ENCODE assay signal across 26 mouse cellular contexts in the genomic region with DNA sequence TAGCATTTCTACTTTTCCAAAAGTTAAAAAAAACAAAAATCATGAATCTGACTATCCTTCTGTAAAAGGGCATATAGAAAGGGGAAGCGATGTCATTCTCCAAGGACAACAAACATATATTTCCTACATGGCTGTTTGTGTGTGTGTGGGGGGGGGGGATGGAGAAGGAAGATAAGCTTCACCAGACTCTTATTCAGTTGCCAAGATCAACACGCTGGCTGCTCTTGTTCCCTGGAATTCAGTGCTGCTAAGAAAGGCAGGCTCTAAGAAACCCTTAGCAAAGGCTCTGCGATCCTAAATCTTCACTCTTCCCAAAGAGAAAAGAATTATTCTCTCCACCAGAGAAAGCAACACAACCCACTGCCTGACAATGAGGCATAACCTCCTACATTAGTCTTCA.
DNase-seq lines count a peak whose midpoint lies in the region; ATAC-seq and TF ChIP-seq lines count a peak whose summit lies in the region.
"Had no signal": no experiment of that assay in that cellular context is flagged by ENCODE, and none has a peak within 500 bp of the region (broad histone marks: within the 10 kb centered on the region; RNA-seq: fewer than 3 reads in every experiment).

No protein-coding gene starts in this region.

- no peak overlapping the region for H3K9ac ChIP-seq in heart, embryonic 15.5 days
- no peak overlapping the region for H3K9ac ChIP-seq in kidney, postnatal 0 days (ENCODE audit: low read depth, low read length)
- H3K9ac ChIP-seq: forebrain, embryonic 13.5 days; hindbrain, embryonic 14.5 days; liver, embryonic 15.5 days; midbrain, embryonic 15.5 days; neural tube, embryonic 12.5 days had no signal

- H3K4me1 ChIP-seq in heart, embryonic 15.5 days (replicated peaks): no peaks in the 10 kb centered on the region; the same call in 1 of the 2 replicates
- no peaks in the 10 kb centered on the region for H3K4me1 ChIP-seq in kidney, postnatal 0 days (replicated peaks; ENCODE audit: insufficient read depth, low read length)
- H3K4me1 ChIP-seq: forebrain, embryonic 13.5 days; liver, embryonic 15.5 days; midbrain, embryonic 15.5 days; neural tube, embryonic 12.5 days had no signal

- DNase-seq in frontal cortex, postnatal 25 days (ENCODE audit: low spot score in 2 of 2): no peak
- no peak for DNase-seq in heart, adult 11 months
- DNase-seq in kidney, postnatal 0 days (ENCODE audit: low spot score): peak; percentile 76
- no peak for DNase-seq in kidney, postnatal 36 days
- no peak for DNase-seq in urinary bladder, adult 2 months (ENCODE audit: low spot score)
- DNase-seq: adrenal gland, postnatal 36 days; cerebellum, adult 11 months; cerebellum, adult 9-11 months; gastrocnemius, postnatal 25 days; heart, postnatal 10 days; kidney, adult 8-10 months; liver; right cerebral cortex, postnatal 14 days had no signal

- H3K9me3 ChIP-seq in heart, embryonic 15.5 days (replicated peaks): no peaks in the 10 kb centered on the region
- H3K9me3 ChIP-seq in kidney, postnatal 0 days (replicated peaks; ENCODE audit: low read length): no peaks in the 10 kb centered on the region
- H3K9me3 ChIP-seq: forebrain, embryonic 13.5 days; liver, embryonic 15.5 days; midbrain, embryonic 15.5 days; neural tube, embryonic 12.5 days had no signal

- H3K27ac ChIP-seq in heart, embryonic 15.5 days: peak overlapping the region; percentile 64
- H3K27ac ChIP-seq in kidney, postnatal 0 days: no peak overlapping the region
- H3K27ac ChIP-seq: forebrain, embryonic 13.5 days; hindbrain, embryonic 14.5 days; left cerebral cortex, adult 2 months; liver, embryonic 15.5 days; macrophage; midbrain, embryonic 15.5 days; neural tube, embryonic 12.5 days had no signal

- no peaks in the 10 kb centered on the region for H3K36me3 ChIP-seq in heart, embryonic 15.5 days
- H3K36me3 ChIP-seq in kidney, postnatal 0 days (ENCODE audit: insufficient read depth, low read length): no peaks in the 10 kb centered on the region
- H3K36me3 ChIP-seq: G1E; liver, embryonic 15.5 days; midbrain, embryonic 15.5 days; neural tube, embryonic 12.5 days had no signal

- no peaks in the 10 kb centered on the region for H3K27me3 ChIP-seq in heart, embryonic 15.5 days
- no peaks in the 10 kb centered on the region for H3K27me3 ChIP-seq in kidney, postnatal 0 days (ENCODE audit: insufficient read depth, low read length)
- H3K27me3 ChIP-seq: forebrain, embryonic 13.5 days; liver, embryonic 15.5 days; midbrain, embryonic 15.5 days; neural tube, embryonic 12.5 days; Patski had no signal

- no peak for TF ChIP-seq CTCF in kidney, postnatal 0 days (IDR thresholded peaks at IDR 0.05; ENCODE audit: low read depth)

- ATAC-seq in frontal cortex, adult (ENCODE audit: low TSS enrichment): peak; percentile 64
- no peak; the same call in 1 of the 2 replicates for ATAC-seq in heart, embryonic 15.5 days (replicated peaks; ENCODE audit: insufficient number of reproducible peaks, insufficient read depth, low FRiP score, low read depth)
- ATAC-seq in kidney, postnatal 0 days (replicated peaks; ENCODE audit: low FRiP score, low read depth): no peak
- ATAC-seq: forebrain, embryonic 13.5 days; inflammation-experienced regulatory T-cells, adult 6 months; midbrain, embryonic 15.5 days; Patski had no signal

- H3K4me2 ChIP-seq in heart, embryonic 15.5 days: no peak overlapping the region
- no peak overlapping the region for H3K4me2 ChIP-seq in kidney, postnatal 0 days (ENCODE audit: low read length)
- H3K4me2 ChIP-seq: forebrain, embryonic 13.5 days; hindbrain, embryonic 14.5 days; liver, embryonic 15.5 days; midbrain, embryonic 15.5 days; neural tube, embryonic 12.5 days had no signal

- H3K4me3 ChIP-seq in heart, embryonic 15.5 days: no peak overlapping the region
- H3K4me3 ChIP-seq in kidney, postnatal 0 days (replicated peaks; ENCODE audit: low read depth, low read length): no peak overlapping the region
- H3K4me3 ChIP-seq: erythroblast, embryonic 14.5 days; forebrain, embryonic 13.5 days; left cerebral cortex, adult 2 months; liver, embryonic 15.5 days; midbrain, embryonic 15.5 days; neural tube, embryonic 12.5 days had no signal

- WGBS in heart, embryonic 15.5 days: 42% methylated on average over 3 of the region's 3 CpGs
- WGBS in kidney, postnatal 0 days: 40% methylated on average over 3 of the region's 3 CpGs
